In the genomic region with DNA sequence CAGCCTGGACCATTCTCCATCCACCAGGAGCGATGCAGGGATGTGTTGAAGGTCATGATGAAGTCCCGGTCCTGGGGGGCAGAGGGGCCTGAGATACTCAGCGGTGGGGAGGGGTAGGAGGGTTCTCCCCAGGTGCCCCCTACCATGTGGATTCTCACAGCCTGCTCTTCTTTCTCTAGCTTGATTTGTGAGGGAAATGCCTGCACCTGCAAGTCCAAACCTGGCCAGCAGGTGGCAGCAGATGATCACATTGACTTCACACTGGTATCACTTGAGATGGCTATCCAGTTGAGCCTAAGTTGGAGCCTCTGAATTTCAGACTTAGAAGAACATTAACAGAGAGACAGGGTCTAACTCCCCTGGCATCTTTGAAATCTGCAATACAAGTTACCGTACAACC, we compare ENCODE assay signal across 8 mouse cellular contexts. TPM values are rescaled to one million over a fixed set of nuclear protein-coding genes. Genes with fewer than 3 reads are reported as not detected.
DNase-seq lines count a peak whose midpoint lies in the region; ATAC-seq and TF ChIP-seq lines count a peak whose summit lies in the region.

No protein-coding gene starts in this region.

- intact Hi-C loops in heart, postnatal 14 days (cut with DNase I): loop anchor here (1.0 kb wide), 1 partner anchor 193 kb away; no protein-coding TSS in a partner anchor

- H3K36me3 ChIP-seq in CH12.LX (replicated peaks in 1 of 2; ENCODE audit: control insufficient read depth in 1 of 2, insufficient read depth in 1 of 2, low read length in 1 of 2): peaks cover 21 to 25% of the 10 kb centered on the region in 2 experiments
- no peaks in the 10 kb centered on the region for H3K36me3 ChIP-seq in lung, embryonic 16.5 days (ENCODE audit: control insufficient read depth, insufficient read depth, low read length)

- peak; percentile 98 for TF ChIP-seq CTCF in CH12.LX (conservative IDR thresholded peaks at IDR 0.05 in 1 of 2, IDR thresholded peaks at IDR 0.05 in 1 of 2; ENCODE audit: low read depth in 2 of 2, low read length in 2 of 2)
- peak; percentile 97 for TF ChIP-seq CTCF in brain, embryonic 14.5 days (IDR thresholded peaks at IDR 0.05; ENCODE audit: borderline replicate concordance, extremely low read depth, insufficient read depth, insufficient read length)

- 37% methylated on average over 4 of the region's 4 CpGs for WGBS in lung, embryonic 16.5 days

- H3K4me1 ChIP-seq in CH12.LX (ENCODE audit: control insufficient read depth in 1 of 2, insufficient read depth in 2 of 2): no peaks in the 10 kb centered on the region
- peaks cover 3% of the 10 kb centered on the region; the same call in 1 of the 2 replicates for H3K4me1 ChIP-seq in lung, embryonic 16.5 days (replicated peaks; ENCODE audit: control insufficient read depth, insufficient read depth, low read length)

- no peaks in the 10 kb centered on the region for H3K27me3 ChIP-seq in CH12.LX (replicated peaks)
- H3K27me3 ChIP-seq in lung, embryonic 16.5 days (ENCODE audit: control insufficient read depth, insufficient read depth, low read depth, low read length): no peaks in the 10 kb centered on the region

- no peak overlapping the region for H3K4me2 ChIP-seq in CH12.LX (ENCODE audit: insufficient read depth, low read depth, poor library complexity, severe bottlenecking)
- no peak overlapping the region for H3K4me2 ChIP-seq in lung, embryonic 16.5 days (ENCODE audit: low read depth, low read length)

- TF ChIP-seq EP300 in CH12.LX (IDR thresholded peaks at IDR 0.05; ENCODE audit: low read length): no peak

- in situ Hi-C loops in CH12.LX (cut with MboI; ENCODE audit: low pct_ligation_motif_present, low pct_unique_long_range_greater_than_20kb, low sequenced_read_pairs): no loop called here

- TF ChIP-seq POLR2A in CH12.LX (IDR thresholded peaks at IDR 0.05; ENCODE audit: low read depth, low read length): 0 out of 2 replicates have a peak, but pooled peaks have one; percentile 20
- TF ChIP-seq POLR2A in brain, embryonic 14.5 days (IDR thresholded peaks at IDR 0.05; ENCODE audit: borderline replicate concordance, extremely low read depth, insufficient read depth, insufficient read length, poor library complexity, severe bottlenecking): no peak

- H3K9ac ChIP-seq in CH12.LX (ENCODE audit: insufficient read depth, low read depth): no peak overlapping the region
- no peak overlapping the region for H3K9ac ChIP-seq in lung, embryonic 16.5 days (ENCODE audit: low read length)

- peak; percentile 86 for DNase-seq in CH12.LX (ENCODE audit: extremely low read depth)
- DNase-seq in brain, embryonic 14.5 days (ENCODE audit: low read depth): peak; percentile 90
- DNase-seq in heart, postnatal 14 days: peak; percentile 83 to 90
- DNase-seq in layer of hippocampus, adult 18-20 months (ENCODE audit: low spot score in 2 of 2): peak; percentile 86 to 96
- peak; percentile 90 for DNase-seq in ovary, postnatal 14 days (ENCODE audit: low spot score)
- peak; percentile 32 to 77 for DNase-seq in thymus, postnatal 10 days (ENCODE audit: low spot score in 2 of 2)

- no peak overlapping the region for H3K4me3 ChIP-seq in CH12.LX (replicated peaks in 1 of 3; ENCODE audit: low read depth in 2 of 3, low read length in 2 of 3, poor library complexity in 1 of 3)
- no peak overlapping the region for H3K4me3 ChIP-seq in lung, embryonic 16.5 days (ENCODE audit: low read length)

- H3K79me2 ChIP-seq in CH12.LX (replicated peaks; ENCODE audit: control insufficient read depth, extremely low read depth, insufficient read depth, poor library complexity, severe bottlenecking): no peaks in the 10 kb centered on the region; the same call in 1 of the 2 replicates

- peaks cover 7% of the 10 kb centered on the region for H3K9me3 ChIP-seq in CH12.LX (replicated peaks; ENCODE audit: low read length)
- H3K9me3 ChIP-seq in lung, embryonic 16.5 days (ENCODE audit: control insufficient read depth, low read length): no peaks in the 10 kb centered on the region; the same call in 1 of the 2 replicates

- peak; percentile 66 for ATAC-seq in erythroid progenitor cell, adult 5-6 weeks (replicated peaks; ENCODE audit: low FRiP score, poor library complexity, severe bottlenecking)
- peak; percentile 48; the same call in 1 of the 2 replicates for ATAC-seq in lung, embryonic 16.5 days (ENCODE audit: low read depth)

- TF ChIP-seq RAD21 in CH12.LX (IDR thresholded peaks at IDR 0.05; ENCODE audit: low read depth, low read length): no peak; the same call in none of the 2 replicates

- dilution Hi-C loops in CH12.LX (cut with MboI; ENCODE audit: extremely low pct_ligation_motif_present, extremely low pct_unique_long_range_greater_than_20kb, low sequenced_read_pairs): no loop called here

- no peak overlapping the region for H3K27ac ChIP-seq in CH12.LX (ENCODE audit: insufficient read depth, low read depth)
- no peak overlapping the region for H3K27ac ChIP-seq in lung, embryonic 16.5 days (ENCODE audit: low read length)

TF ChIP-seq in CH12.LX, 34 proteins besides CTCF, POLR2A, EP300 and RAD21:
- TF ChIP-seq SMC3 (IDR thresholded peaks at IDR 0.05; ENCODE audit: low read depth, low read length) (peak; percentile 99), TBP (conservative IDR thresholded peaks at IDR 0.05; ENCODE audit: low read depth, low read length) (no peak), E2F4 (IDR thresholded peaks at IDR 0.05; ENCODE audit: insufficient replicate concordance, low read depth, low read length) (no peak), UBTF (IDR thresholded peaks at IDR 0.05; ENCODE audit: low read depth, low read length) (no peak), ZC3H11A (IDR thresholded peaks at IDR 0.05; ENCODE audit: low read depth, low read length) (peak; percentile 92), KAT2A (IDR thresholded peaks at IDR 0.05; ENCODE audit: insufficient replicate concordance, low read length) (no peak)

RNA-seq across cellular contexts. Expression of a gene that starts 40.0 kb away (rescaled TPM):
- total RNA-seq in CH12.LX (2012; rRNA removed): 18.4 and 19.6 TPM in 2 replicates
- 3.1 and 5.5 TPM in 2 replicates for total RNA-seq in CH12.LX (2014; rRNA removed)
- 23.1 TPM in 2 replicates for polyA plus RNA-seq in CH12.LX (2012; ENCODE audit: insufficient read length, low read depth)
- polyA plus RNA-seq in brain, embryonic 14.5 days (2012; rRNA removed): 203 and 210 TPM in 2 replicates
- total RNA-seq in erythroid progenitor cell, adult 5-6 weeks (2015; ENCODE audit: low replicate concordance): not detected in 2 replicates
- not detected in 2 replicates for total RNA-seq in erythroid progenitor cell, adult 5-6 weeks (2017; ENCODE audit: low replicate concordance)
- 1 to 10 TPM; 3.7 to 5.8 TPM for total RNA-seq in heart, postnatal 14 days (2021)
- 10 to 100 TPM; 35.5 to 37.1 TPM for total RNA-seq in layer of hippocampus, adult 18-20 months (2021)
- polyA plus RNA-seq in lung, embryonic 16.5 days (2015; fragmentation: Nextera tagmentation; extraction: Ambion mirVana): 0.18 TPM in 1 of 2 replicates, not detected in the other

Comparison
In these comparisons a context has a peak if more than half of its experiments do, and no peak if none do; other contexts are left out.
1. RNA of a gene that starts 40.0 kb away (total RNA-seq): 35.5 to 37.1 TPM in layer of hippocampus, adult 18-20 months, 3.1 to 19.6 TPM in CH12.LX and 3.7 to 5.8 TPM in heart, postnatal 14 days; not detected in erythroid progenitor cell, adult 5-6 weeks; every median in the first group is over 4 times any median in the second.
2. Peak in every context shown above with its lines, with median percentiles within 50 percentile points of each other: DNase-seq.